Mouse (Mus musculus) MEL (cell line): ENCODE data around the gene Irgm1. TPM values are rescaled to one million over a fixed set of nuclear protein-coding genes. Genes with fewer than 3 reads are reported as not detected.

Experiments
- DNase-seq: peaks from one replicate; pipeline ENCODE4 v3.0.0; 2011; ENCODE audit warnings: low read depth, low spot score
- H3K27ac ChIP-seq: 2 replicates; pipeline ENCODE4 v1.5.1; 2012; ENCODE audit warnings: low read depth, mild to moderate bottlenecking, control low read depth, low read length, moderate library complexity; ENCODE audit not compliant: control insufficient read depth
- H3K27me3 ChIP-seq, 2 experiments: fragments of 150-350 bp in 1 of 2; sonication (generic) in 1 of 2; 2 replicates each; pipeline ENCODE4 v1.6.1; 2012; ENCODE audit warnings: low read length in 2 of 2, mild to moderate bottlenecking in 2 of 2, improper control_type of control experiment in 1 of 2, moderate library complexity in 1 of 2; ENCODE audit not compliant: insufficient read depth in 2 of 2, control insufficient read depth in 1 of 2
- H3K36me3 ChIP-seq, 2 experiments: 2 replicates each; pipeline ENCODE4 v1.6.1; 2012 to 2014; ENCODE audit warnings: low read length in 2 of 2, improper control_type of control experiment in 1 of 2, inconsistent platforms in 1 of 2, mild to moderate bottlenecking in 1 of 2; ENCODE audit not compliant: insufficient read depth in 2 of 2, control insufficient read depth in 1 of 2
- H3K4me1 ChIP-seq, 2 experiments: fragments of 150-350 bp in 1 of 2; sonication (generic) in 1 of 2; 2 replicates each; pipeline ENCODE4 v1.6.1; 2012; ENCODE audit warnings: low read length in 2 of 2, improper control_type of control experiment in 1 of 2, mild to moderate bottlenecking in 1 of 2; ENCODE audit not compliant: insufficient read depth in 2 of 2, control insufficient read depth in 1 of 2
- H3K4me3 ChIP-seq, 2 experiments: fragments of 150-350 bp in 1 of 2; sonication (generic) in 1 of 2; 2 replicates each; pipeline ENCODE4 v1.5.1; 2012; ENCODE audit warnings: low read depth in 2 of 2, low read length in 2 of 2, mild to moderate bottlenecking in 2 of 2, moderate library complexity in 2 of 2, control low read depth in 1 of 2, improper control_type of control experiment in 1 of 2; ENCODE audit not compliant: control insufficient read depth in 1 of 2, insufficient read depth in 1 of 2
- H3K79me2 ChIP-seq: 2 replicates; pipeline ENCODE4 v1.6.1; 2012; ENCODE audit warnings: mild to moderate bottlenecking, low read length, moderate library complexity; ENCODE audit not compliant: control insufficient read depth, poor library complexity, insufficient read depth
- H3K9ac ChIP-seq: 2 replicates; pipeline ENCODE4 v1.6.1; 2012; ENCODE audit warnings: low read depth, mild to moderate bottlenecking, control low read depth, low read length, moderate library complexity; ENCODE audit not compliant: control insufficient read depth, poor library complexity, severe bottlenecking
- H3K9me3 ChIP-seq: fragments of 150-350 bp; sonication (generic); replicated peaks from 2 replicates; pipeline ENCODE4 v1.6.1; 2012; ENCODE audit warnings: mild to moderate bottlenecking, low read length, improper control_type of control experiment, moderate library complexity; ENCODE audit not compliant: insufficient read depth
- BHLHE40 ChIP-seq: IDR thresholded peaks from 2 replicates; pipeline ENCODE4 v1.6.1; 2012; ENCODE audit warnings: low read depth, mild to moderate bottlenecking, inconsistent platforms, low read length, improper control_type of control experiment, borderline replicate concordance
- CHD1 ChIP-seq: IDR thresholded peaks from 2 replicates; pipeline ENCODE4 v1.6.1; 2012; ENCODE audit warnings: low read depth, mild to moderate bottlenecking, inconsistent platforms, low read length, improper control_type of control experiment
- CHD2 ChIP-seq: IDR thresholded peaks from 2 replicates; pipeline ENCODE4 v1.6.1; 2011; ENCODE audit warnings: low read length, improper control_type of control experiment
- CTCF ChIP-seq, 3 experiments: IDR thresholded peaks in 2 of 3; conservative IDR thresholded peaks in 1 of 3; 2 replicates each; pipeline ENCODE4 v1.5.1; 2011 to 2012; ENCODE audit warnings: low read length in 3 of 3, low read depth in 2 of 3, mild to moderate bottlenecking in 2 of 3, improper control_type of control experiment in 1 of 3, inconsistent platforms in 1 of 3, mixed read lengths in 1 of 3, moderate library complexity in 1 of 3; ENCODE audit not compliant: control insufficient read depth in 1 of 3, insufficient read depth in 1 of 3, poor library complexity in 1 of 3, severe bottlenecking in 1 of 3
- E2F4 ChIP-seq: IDR thresholded peaks from 2 replicates; pipeline ENCODE4 v1.6.1; 2011; ENCODE audit warnings: low read depth, low read length, improper control_type of control experiment, borderline replicate concordance
- ELF1 ChIP-seq: IDR thresholded peaks from 2 replicates; pipeline ENCODE4 v1.6.1; 2014; ENCODE audit warnings: low read depth, mild to moderate bottlenecking, inconsistent platforms, low read length, improper control_type of control experiment, moderate library complexity
- EP300 ChIP-seq, 2 experiments: IDR thresholded peaks; 2 replicates each; pipeline ENCODE4 v1.6.1; 2011; ENCODE audit warnings: improper control_type of control experiment in 2 of 2, low read length in 2 of 2, low read depth in 1 of 2, mild to moderate bottlenecking in 1 of 2
- ETS1 ChIP-seq: IDR thresholded peaks from 2 replicates; pipeline ENCODE4 v1.6.1; 2012; ENCODE audit warnings: low read depth, mild to moderate bottlenecking, inconsistent platforms, low read length, improper control_type of control experiment, moderate library complexity
- GABPA ChIP-seq: IDR thresholded peaks from 2 replicates; pipeline ENCODE4 v1.6.1; 2012; ENCODE audit warnings: low read depth, mild to moderate bottlenecking, inconsistent platforms, low read length, improper control_type of control experiment, moderate library complexity
- GATA1 ChIP-seq: IDR thresholded peaks from 2 replicates; pipeline ENCODE4 v1.6.1; 2011; ENCODE audit warnings: low read depth, low read length, improper control_type of control experiment
- HCFC1 ChIP-seq: IDR thresholded peaks from 2 replicates; pipeline ENCODE4 v1.6.1; 2012; ENCODE audit warnings: low read depth, mild to moderate bottlenecking, inconsistent platforms, low read length, improper control_type of control experiment, moderate library complexity
- JUND ChIP-seq: IDR thresholded peaks from 2 replicates; pipeline ENCODE4 v1.6.1; 2011; ENCODE audit warnings: low read depth, mild to moderate bottlenecking, improper control_type of control experiment, low read length
- KAT2A ChIP-seq: conservative IDR thresholded peaks from 2 replicates; pipeline ENCODE4 v1.6.1; 2012; ENCODE audit warnings: low read depth, low read length, improper control_type of control experiment, inconsistent platforms
- MAFK ChIP-seq: IDR thresholded peaks from 2 replicates; pipeline ENCODE4 v1.6.1; 2011; ENCODE audit warnings: low read depth, mild to moderate bottlenecking, low read length, improper control_type of control experiment, borderline replicate concordance
- MAX ChIP-seq: IDR thresholded peaks from 2 replicates; pipeline ENCODE4 v1.6.1; 2011; ENCODE audit warnings: low read length, improper control_type of control experiment
- MAZ ChIP-seq: IDR thresholded peaks from 2 replicates; pipeline ENCODE4 v1.6.1; 2012; ENCODE audit warnings: low read depth, mild to moderate bottlenecking, inconsistent platforms, low read length, improper control_type of control experiment
- MEF2A ChIP-seq: IDR thresholded peaks from 2 replicates; pipeline ENCODE4 v1.6.1; 2014; ENCODE audit warnings: low read depth, mild to moderate bottlenecking, inconsistent platforms, low read length, improper control_type of control experiment; ENCODE audit not compliant: poor library complexity, insufficient replicate concordance, severe bottlenecking; ENCODE audit errors: extremely low read depth
- MXI1 ChIP-seq: IDR thresholded peaks from 2 replicates; pipeline ENCODE4 v1.6.1; 2011; ENCODE audit warnings: mild to moderate bottlenecking, low read depth, low read length, improper control_type of control experiment
- MYB ChIP-seq: IDR thresholded peaks from 2 replicates; pipeline ENCODE4 v1.6.1; 2011; ENCODE audit warnings: mild to moderate bottlenecking, low read depth, low read length, improper control_type of control experiment
- MYC ChIP-seq: IDR thresholded peaks from 2 replicates; pipeline ENCODE4 v1.6.1; 2011; ENCODE audit warnings: low read depth, mild to moderate bottlenecking, low read length, improper control_type of control experiment, moderate library complexity
- NELFE ChIP-seq: IDR thresholded peaks from 2 replicates; pipeline ENCODE4 v1.6.1; 2011; ENCODE audit warnings: low read depth, low read length, improper control_type of control experiment
- NRF1 ChIP-seq: IDR thresholded peaks from 2 replicates; pipeline ENCODE4 v1.6.1; 2014; ENCODE audit warnings: low read depth, mild to moderate bottlenecking, inconsistent platforms, low read length, improper control_type of control experiment, moderate library complexity; ENCODE audit not compliant: poor library complexity, insufficient read depth, severe bottlenecking
- POLR2A ChIP-seq, 2 experiments: IDR thresholded peaks; 2 replicates each; pipeline ENCODE4 v1.6.1; 2011 to 2012; ENCODE audit warnings: low read length in 2 of 2, mild to moderate bottlenecking in 2 of 2, control low read depth in 1 of 2, improper control_type of control experiment in 1 of 2, low read depth in 1 of 2, moderate library complexity in 1 of 2; ENCODE audit not compliant: control insufficient read depth in 1 of 2, insufficient read depth in 1 of 2, poor library complexity in 1 of 2
- POLR2AphosphoS2 ChIP-seq: IDR thresholded peaks from 2 replicates; pipeline ENCODE4 v1.6.1; 2011; ENCODE audit warnings: low read length, improper control_type of control experiment
- POLR2AphosphoS5 ChIP-seq: IDR thresholded peaks from 2 replicates; pipeline ENCODE4 v1.6.1; 2012; ENCODE audit warnings: low read depth, borderline replicate concordance, mild to moderate bottlenecking, inconsistent platforms, low read length, moderate library complexity, mixed read lengths
- RAD21 ChIP-seq: IDR thresholded peaks from 2 replicates; pipeline ENCODE4 v1.6.1; 2011; ENCODE audit warnings: mild to moderate bottlenecking, low read depth, low read length, improper control_type of control experiment
- SIN3A ChIP-seq: IDR thresholded peaks from 2 replicates; pipeline ENCODE4 v1.6.1; 2012; ENCODE audit warnings: low read length, improper control_type of control experiment, inconsistent platforms
- SMC3 ChIP-seq: IDR thresholded peaks from 2 replicates; pipeline ENCODE4 v1.6.1; 2011; ENCODE audit warnings: low read depth, low read length, improper control_type of control experiment
- TAL1 ChIP-seq: IDR thresholded peaks from 2 replicates; pipeline ENCODE4 v1.6.1; 2012; ENCODE audit warnings: mild to moderate bottlenecking, inconsistent platforms, low read length, moderate library complexity, mixed read lengths
- TBP ChIP-seq: IDR thresholded peaks from 2 replicates; pipeline ENCODE4 v1.8.0; 2011; ENCODE audit warnings: low read depth, low read length, improper control_type of control experiment
- TCF12 ChIP-seq: IDR thresholded peaks from 2 replicates; pipeline ENCODE4 v1.6.1; 2014; ENCODE audit warnings: low read depth, mild to moderate bottlenecking, inconsistent platforms, low read length, improper control_type of control experiment, moderate library complexity
- UBTF ChIP-seq: IDR thresholded peaks from 2 replicates; pipeline ENCODE4 v1.6.1; 2012; ENCODE audit warnings: low read depth, mild to moderate bottlenecking, inconsistent platforms, low read length, improper control_type of control experiment, moderate library complexity, borderline replicate concordance; ENCODE audit not compliant: insufficient read depth
- USF1 ChIP-seq: IDR thresholded peaks from 2 replicates; pipeline ENCODE4 v1.6.1; 2014; ENCODE audit warnings: low read depth, mild to moderate bottlenecking, inconsistent platforms, low read length, improper control_type of control experiment, moderate library complexity
- USF2 ChIP-seq, 2 experiments: IDR thresholded peaks; 2 replicates each; pipeline ENCODE4 v1.6.1; 2011 to 2012; ENCODE audit warnings: improper control_type of control experiment in 2 of 2, low read length in 2 of 2, borderline replicate concordance in 1 of 2, inconsistent platforms in 1 of 2, low read depth in 1 of 2, mild to moderate bottlenecking in 1 of 2; ENCODE audit not compliant: insufficient read depth in 1 of 2
- ZC3H11A ChIP-seq: IDR thresholded peaks from 2 replicates; pipeline ENCODE4 v1.6.1; 2012; ENCODE audit warnings: low read depth, mild to moderate bottlenecking, inconsistent platforms, low read length, improper control_type of control experiment
- ZKSCAN1 ChIP-seq: IDR thresholded peaks from 2 replicates; pipeline ENCODE4 v1.6.1; 2012; ENCODE audit warnings: low read depth, mild to moderate bottlenecking, inconsistent platforms, low read length, improper control_type of control experiment, moderate library complexity
- ZMIZ1 ChIP-seq: IDR thresholded peaks from 2 replicates; pipeline ENCODE4 v1.6.1; 2012; ENCODE audit warnings: low read depth, mild to moderate bottlenecking, inconsistent platforms, low read length, improper control_type of control experiment, moderate library complexity
- ZNF384 ChIP-seq: IDR thresholded peaks from 2 replicates; pipeline ENCODE4 v1.6.1; 2012; ENCODE audit warnings: low read depth, mild to moderate bottlenecking, inconsistent platforms, low read length, improper control_type of control experiment
- polyA plus RNA-seq, 2 experiments: library from polyadenylated mRNA; stranded (reverse) in 1 of 2; unstranded in 1 of 2; fragments of >175 nt in 1 of 2; fragments of >200 nt in 1 of 2; gene quantifications; 2 replicates each; pipeline versions ENCODE4 v1.2.1 to v1.2.4; 2012; ENCODE audit warnings: low replicate concordance in 2 of 2, low read depth in 1 of 2; ENCODE audit not compliant: insufficient read length in 2 of 2, insufficient read depth in 1 of 2, missing spikeins in 1 of 2
- total RNA-seq: library from RNA; depleted of rRNA; stranded (reverse); fragments of 300-350 nt; gene quantifications from 2 replicates; pipeline ENCODE4 v1.2.3, GENCODE M21; 2012

Gene Irgm1
- total and polyA plus RNA-seq, 3 experiments = 10.0 to 10.7 TPM; not detected in 1

DNA sequence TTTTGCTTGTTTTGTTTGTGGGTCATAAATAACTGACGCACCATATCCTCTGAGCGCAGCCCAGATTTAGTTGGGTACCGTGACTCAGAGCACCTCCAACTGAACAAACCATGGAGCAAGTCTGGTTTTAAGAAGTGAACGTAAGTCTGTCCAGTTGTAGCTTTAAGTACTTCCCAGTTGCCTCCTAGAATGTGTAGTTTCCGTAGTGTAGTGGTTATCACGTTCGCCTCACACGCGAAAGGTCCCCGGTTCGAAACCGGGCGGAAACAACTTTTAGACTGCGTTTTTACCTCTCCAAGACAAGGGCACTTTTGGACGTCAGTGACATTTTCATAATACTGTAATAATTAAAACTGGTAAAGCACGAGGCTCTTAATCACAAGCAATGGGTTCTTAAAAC, 53.1 kb downstream of the Irgm1 start:
- Histone ChIP-seq H3K4me1 (peaks cover 14 to 48% of the 10 kb centered on the region in 2 experiments), H3K9ac (peak overlapping the region; percentile 95), H3K4me3 (peak overlapping the region; percentile 86 to 97), H3K27me3 (no peaks in the 10 kb centered on the region), H3K9me3 (no peaks in the 10 kb centered on the region), H3K27ac (no peak overlapping the region), H3K79me2 (peaks cover 27% of the 10 kb centered on the region), H3K36me3 (peaks cover 0 to 45% of the 10 kb centered on the region in 2 experiments; a peak in 2 of 4 replicates)
- peak; percentile 97 for DNase-seq
- TF ChIP-seq ZC3H11A (no peak), USF1 (no peak), GATA1 (peak; percentile 70), TCF12 (no peak), MAX (no peak), CHD1 (no peak), JUND (no peak), NRF1 (no peak), ZNF384 (no peak), POLR2AphosphoS2 (no peak), MAFK (peak; percentile 99), CTCF (IDR thresholded peaks at IDR 0.05 in 2 of 3, conservative IDR thresholded peaks at IDR 0.05 in 1 of 3; ENCODE audit: control insufficient read depth in 1 of 3, insufficient read depth in 1 of 3, low read depth in 2 of 3, low read length in 3 of 3, poor library complexity in 1 of 3, severe bottlenecking in 1 of 3) (no peak), SMC3 (no peak), TBP (peak; percentile 100), ELF1 (peak; percentile 71; the same call in 1 of the 2 replicates), E2F4 (no peak), ETS1 (no peak), ZKSCAN1 (no peak), MEF2A (no peak), RAD21 (no peak), TAL1 (0 out of 2 replicates have a peak, but pooled peaks have one; percentile 5), MXI1 (no peak), UBTF (no peak), HCFC1 (no peak; the same call in 1 of the 2 replicates), USF2 (IDR thresholded peaks at IDR 0.05; ENCODE audit: borderline replicate concordance in 1 of 2, insufficient read depth in 1 of 2, low read depth in 1 of 2, low read length in 2 of 2) (no peak), SIN3A (peak; percentile 46; the same call in 1 of the 2 replicates), NELFE (no peak), MYB (no peak), EP300 (IDR thresholded peaks at IDR 0.05; ENCODE audit: low read depth in 1 of 2, low read length in 2 of 2) (no peak), MYC (no peak), GABPA (no peak), POLR2A (IDR thresholded peaks at IDR 0.05; ENCODE audit: control insufficient read depth in 1 of 2, insufficient read depth in 1 of 2, low read depth in 1 of 2, low read length in 2 of 2, poor library complexity in 1 of 2) (no peak), POLR2AphosphoS5 (no peak), BHLHE40 (no peak), KAT2A (peak; percentile 65; the same call in 1 of the 2 replicates), CHD2 (no peak), MAZ (no peak), ZMIZ1 (no peak)
